Mouse (Mus musculus) granulocyte monocyte progenitor cell, adult 5-6 weeks (primary cell): Measurements from ENCODE around the gene Rsl1d1. TPM values are rescaled to one million over a fixed set of nuclear protein-coding genes. Genes with fewer than 3 reads are reported as not detected.
A peak's percentile ranks its signal among the peaks of the same experiment; 100 is the strongest.
"Not testable (repeated sequence)": the region's sequence is repeated elsewhere in the genome, so short reads cannot be mapped to it uniquely, and the experiment has no call there.

Source experiments
- ATAC-seq: replicated peaks from 2 replicates; pipeline ENCODE4 v1.8.0; 2016; ENCODE audit warnings: mild to moderate bottlenecking, moderate TSS enrichment, inconsistent platforms; ENCODE audit not compliant: poor library complexity, severe bottlenecking
- total RNA-seq, 2 experiments: library from RNA; stranded (forward) in 1 of 2; stranded (reverse) in 1 of 2; fragments of 200-712, 200-1000 nt in 1 of 2; fragments of >200 nt in 1 of 2; fragmentation: Nextera tagmentation in 1 of 2; gene quantifications; 2 replicates each; pipeline ENCODE4 v1.2.3; 2014 to 2017

The Rsl1d1 gene
- total RNA-seq, 2 experiments from 2014 or later = 162 to 280 TPM

DNA sequence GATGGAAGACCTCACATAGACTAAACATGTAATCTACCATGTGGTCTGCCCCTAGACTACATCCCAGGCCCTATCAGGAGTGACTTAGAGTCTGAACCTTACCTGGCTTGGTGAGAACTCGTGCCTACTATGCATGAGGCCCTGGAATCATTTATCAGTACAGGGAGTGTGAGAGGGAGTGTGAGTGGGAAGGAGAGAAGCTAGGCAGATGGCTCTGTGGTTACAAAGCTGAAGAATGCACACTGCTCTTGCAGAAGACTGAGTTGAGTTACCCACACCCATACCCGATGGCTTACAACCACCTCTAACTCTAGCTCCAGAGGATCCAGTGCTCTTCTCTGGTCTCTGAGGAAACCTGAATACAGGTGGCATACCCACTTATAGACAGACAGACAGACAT, 36.7 kb downstream of the Rsl1d1 start:
- ATAC-seq = no peak

GRCm38 (mm10) chr16:11164695-11165255, 38.4 kb downstream of the Rsl1d1 start:
- ATAC-seq = no peak

- ATAC-seq = not testable (repeated sequence)
Measured at GRCm38 (mm10) chr16:11157721-11158120, 45.4 kb downstream of the Rsl1d1 start.

GRCm38 (mm10) chr16:11154500-11154899, 48.6 kb downstream of the Rsl1d1 start:
- ATAC-seq = peak; percentile 33; the same call in 1 of the 2 replicates

GRCm38 (mm10) chr16:11143706-11144483, 59.2 kb downstream of the Rsl1d1 start:
- not testable (repeated sequence) for ATAC-seq

Other genes with a start within 250 kb of the Rsl1d1 start
- 1.8 and 2.2 TPM in 2 replicates for gene Snn, start 142.4 kb downstream of the Rsl1d1 start, total RNA-seq (2014; fragmentation: Nextera tagmentation)
- 0.43 and 2.0 TPM in 2 replicates for gene Snn, start 142.4 kb downstream of the Rsl1d1 start, total RNA-seq (2017)
- gene Litaf, start 137.2 kb downstream of the Rsl1d1 start, total RNA-seq (2014; fragmentation: Nextera tagmentation) = 46.4 and 48.0 TPM in 2 replicates
- gene Litaf, start 137.2 kb downstream of the Rsl1d1 start, total RNA-seq (2017) = 27.4 and 33.4 TPM in 2 replicates
- 52.8 and 71.7 TPM in 2 replicates for gene Txndc11, start 68.7 kb downstream of the Rsl1d1 start, total RNA-seq (2014; fragmentation: Nextera tagmentation)
- 36.8 and 44.6 TPM in 2 replicates for gene Txndc11, start 68.7 kb downstream of the Rsl1d1 start, total RNA-seq (2017)
- 178 and 213 TPM in 2 replicates for gene Zc3h7a, start 26.9 kb downstream of the Rsl1d1 start, total RNA-seq (2014; fragmentation: Nextera tagmentation)
- 208 and 260 TPM in 2 replicates for gene Zc3h7a, start 26.9 kb downstream of the Rsl1d1 start, total RNA-seq (2017)
- 278 and 354 TPM in 2 replicates for gene Gspt1, start 51.0 kb upstream of the Rsl1d1 start, total RNA-seq (2014; fragmentation: Nextera tagmentation)
- gene Gspt1, start 51.0 kb upstream of the Rsl1d1 start, total RNA-seq (2017) = 150 and 165 TPM in 2 replicates
- not detected in 2 replicates for gene Tnfrsf17, start 110.5 kb upstream of the Rsl1d1 start, total RNA-seq (2014; fragmentation: Nextera tagmentation)
- not detected in 2 replicates for gene Tnfrsf17, start 110.5 kb upstream of the Rsl1d1 start, total RNA-seq (2017)
- gene Snx29, start 119.6 kb upstream of the Rsl1d1 start, total RNA-seq (2014; fragmentation: Nextera tagmentation) = 14.1 and 21.2 TPM in 2 replicates
- gene Snx29, start 119.6 kb upstream of the Rsl1d1 start, total RNA-seq (2017) = 7.8 and 10.8 TPM in 2 replicates